ENCODE assay signal across 8 mouse cellular contexts in genomic region chr16:57121816-57122415, GRCm38 (mm10). TPM values are rescaled to one million over a fixed set of nuclear protein-coding genes. Genes with fewer than 3 reads are reported as not detected.
A peak's percentile ranks its signal among the peaks of the same experiment; 100 is the strongest.
DNase-seq lines count a peak whose midpoint lies in the region; ATAC-seq and TF ChIP-seq lines count a peak whose summit lies in the region.

No protein-coding gene starts in this region.

- TF ChIP-seq CTCF in layer of hippocampus, adult 2 months (conservative IDR thresholded peaks at IDR 0.05) = no peak

- ATAC-seq in embryonic facial prominence, embryonic 14.5 days (ENCODE audit: low read depth) = no peak
- no peak; the same call in 1 of the 2 replicates for ATAC-seq in neural tube, embryonic 14.5 days (ENCODE audit: low read depth)

- WGBS in embryonic facial prominence, embryonic 14.5 days = 0% methylated on average over 36 of the region's 59 CpGs
- under 1% methylated on average over 57 of the region's 59 CpGs for WGBS in neural tube, embryonic 14.5 days

- H3K27me3 ChIP-seq in embryonic facial prominence, embryonic 14.5 days (replicated peaks; ENCODE audit: control insufficient read depth, insufficient read depth, low read length) = no peaks in the 10 kb centered on the region
- H3K27me3 ChIP-seq in neural tube, embryonic 14.5 days (ENCODE audit: control insufficient read depth, insufficient read depth, low read length) = no peaks in the 10 kb centered on the region

- no peak for DNase-seq in layer of hippocampus, adult 2 months (ENCODE audit: low spot score in 2 of 2)
- no peak for DNase-seq in layer of hippocampus, postnatal 14 days (ENCODE audit: low spot score in 2 of 2)
- peak; percentile 50 for DNase-seq in Muller cell, postnatal 12 days (ENCODE audit: inconsistent ontology term)
- DNase-seq in embryonic facial prominence, embryonic 14.5 days (ENCODE audit: low spot score) = peak; percentile 21
- DNase-seq in kidney, postnatal 10 days = peak; percentile 55
- DNase-seq in layer of hippocampus, postnatal 36 days = no peak
- no peak for DNase-seq in left cerebral cortex, adult 11 months (ENCODE audit: low spot score)

- peaks cover 14% of the 10 kb centered on the region for H3K4me1 ChIP-seq in embryonic facial prominence, embryonic 14.5 days (ENCODE audit: control insufficient read depth, insufficient read depth, low read length)
- peaks cover 15% of the 10 kb centered on the region for H3K4me1 ChIP-seq in neural tube, embryonic 14.5 days (ENCODE audit: control insufficient read depth, insufficient read depth, low read length)

- H3K36me3 ChIP-seq in embryonic facial prominence, embryonic 14.5 days (ENCODE audit: control insufficient read depth, insufficient read depth, low read length) = no peaks in the 10 kb centered on the region
- H3K36me3 ChIP-seq in neural tube, embryonic 14.5 days (ENCODE audit: control insufficient read depth, insufficient read depth, low read length) = no peaks in the 10 kb centered on the region

- peak overlapping the region; percentile 68 for H3K4me3 ChIP-seq in layer of hippocampus, adult 2 months
- H3K4me3 ChIP-seq in embryonic facial prominence, embryonic 14.5 days (ENCODE audit: low read depth, low read length) = peak overlapping the region; percentile 99
- H3K4me3 ChIP-seq in neural tube, embryonic 14.5 days (ENCODE audit: low read depth, low read length) = peak overlapping the region; percentile 99

- H3K9me3 ChIP-seq in embryonic facial prominence, embryonic 14.5 days (ENCODE audit: control insufficient read depth, low read length) = no peaks in the 10 kb centered on the region
- H3K9me3 ChIP-seq in neural tube, embryonic 14.5 days (ENCODE audit: control insufficient read depth, low read length) = no peaks in the 10 kb centered on the region

- peak overlapping the region; percentile 99 for H3K27ac ChIP-seq in layer of hippocampus, adult 2 months
- H3K27ac ChIP-seq in embryonic facial prominence, embryonic 14.5 days (replicated peaks; ENCODE audit: low read depth, low read length) = peak overlapping the region; percentile 89
- peak overlapping the region; percentile 97 for H3K27ac ChIP-seq in neural tube, embryonic 14.5 days (ENCODE audit: low read depth, low read length)

- H3K9ac ChIP-seq in embryonic facial prominence, embryonic 14.5 days (ENCODE audit: low read depth, low read length) = peak overlapping the region; percentile 95
- peak overlapping the region; percentile 92 for H3K9ac ChIP-seq in neural tube, embryonic 14.5 days (replicated peaks; ENCODE audit: low read depth, low read length)

- H3K4me2 ChIP-seq in embryonic facial prominence, embryonic 14.5 days (ENCODE audit: low read depth, low read length) = peak overlapping the region; percentile 73
- peak overlapping the region; percentile 79 for H3K4me2 ChIP-seq in neural tube, embryonic 14.5 days (ENCODE audit: low read depth, low read length)

RNA-seq across cellular contexts. Expression of gene Tomm70a, which starts 0.4 kb away (rescaled TPM):
- 10 to 100 TPM; 93.9 to 98.1 TPM for total RNA-seq in layer of hippocampus, adult 2 months (2021)
- total RNA-seq in layer of hippocampus, postnatal 14 days (2021) = 100 to 1,000 TPM; 104 to 110 TPM
- 52.6 and 54.5 TPM in 2 replicates for polyA plus RNA-seq in embryonic facial prominence, embryonic 14.5 days (2014; fragmentation: Nextera tagmentation; extraction: Ambion mirVana)
- polyA plus RNA-seq in neural tube, embryonic 14.5 days (2014; fragmentation: Nextera tagmentation; extraction: Ambion mirVana) = 85.7 and 95.8 TPM in 2 replicates
- 100 to 1,000 TPM in 1 of 2 experiments, 10 to 100 TPM in 1; 98.6 to 101 TPM for total RNA-seq in layer of hippocampus, postnatal 36 days (2021)

RNA-seq across cellular contexts. Expression of gene Nit2, which starts 45.2 kb away (rescaled TPM):
- 10 to 100 TPM; 14.1 to 16.8 TPM for total RNA-seq in layer of hippocampus, adult 2 months (2021)
- 10 to 100 TPM; 19.1 to 21.2 TPM for total RNA-seq in layer of hippocampus, postnatal 14 days (2021)
- 73.4 and 81.0 TPM in 2 replicates for polyA plus RNA-seq in embryonic facial prominence, embryonic 14.5 days (2014; fragmentation: Nextera tagmentation; extraction: Ambion mirVana)
- 54.2 and 63.6 TPM in 2 replicates for polyA plus RNA-seq in neural tube, embryonic 14.5 days (2014; fragmentation: Nextera tagmentation; extraction: Ambion mirVana)
- 10 to 100 TPM; 13.0 to 13.8 TPM for total RNA-seq in layer of hippocampus, postnatal 36 days (2021)

RNA-seq across cellular contexts. Expression of gene Tmem45a2, which starts 50.7 kb away (rescaled TPM):
- total RNA-seq in layer of hippocampus, adult 2 months (2021) = not detected
- not detected for total RNA-seq in layer of hippocampus, postnatal 14 days (2021)
- 0.08 TPM in 1 of 2 replicates, not detected in the other for polyA plus RNA-seq in embryonic facial prominence, embryonic 14.5 days (2014; fragmentation: Nextera tagmentation; extraction: Ambion mirVana)
- 0.08 and 0.18 TPM in 2 replicates for polyA plus RNA-seq in neural tube, embryonic 14.5 days (2014; fragmentation: Nextera tagmentation; extraction: Ambion mirVana)
- under 1 TPM in 1 of 2 experiments, not detected in 1; 0.25 TPM for total RNA-seq in layer of hippocampus, postnatal 36 days (2021)

Comparison
In these comparisons a context has a peak if more than half of its experiments do, and no peak if none do; other contexts are left out.
1. DNase-seq: peak in Muller cell, postnatal 12 days (single experiment), embryonic facial prominence, embryonic 14.5 days (single experiment) and kidney, postnatal 10 days (single experiment); none in layer of hippocampus, adult 2 months (0 of 2), layer of hippocampus, postnatal 14 days (0 of 2), layer of hippocampus, postnatal 36 days (0 of 2) and left cerebral cortex, adult 11 months (single experiment).
2. Peak in every context shown above with its lines, with median percentiles within 50 percentile points of each other: H3K27ac ChIP-seq and H3K4me3 ChIP-seq.